ENCODE assay signal across 7 mouse cellular contexts in the genomic region with DNA sequence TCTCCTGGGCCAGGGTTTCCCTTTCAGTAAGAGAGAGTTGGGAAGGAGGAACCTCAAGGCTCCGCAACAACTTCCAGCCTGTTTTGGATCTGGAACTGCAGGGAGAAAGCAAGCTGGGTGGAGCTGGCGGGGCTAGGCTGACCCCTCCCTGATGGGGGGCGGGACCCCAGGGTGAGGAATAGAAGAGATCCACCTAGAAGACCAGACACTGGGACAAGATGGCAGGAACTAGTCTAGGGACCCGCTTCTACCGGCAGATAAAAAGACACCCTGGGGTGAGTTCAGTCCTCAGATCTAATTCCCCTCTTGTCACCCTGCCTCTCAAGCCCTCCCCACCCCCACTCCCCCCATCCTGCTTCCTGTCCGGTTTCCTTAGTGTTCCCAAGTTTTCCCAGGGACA. TPM values are rescaled to one million over a fixed set of nuclear protein-coding genes. Genes with fewer than 3 reads are reported as not detected.
DNase-seq lines count a peak whose midpoint lies in the region; ATAC-seq and TF ChIP-seq lines count a peak whose summit lies in the region.

Ndufa4l2 (plus strand) TSS at position 204 of the 400 bp plus-strand sequence.

- no peak within 1 kb of the TSS for H3ac ChIP-seq in myocyte (ENCODE audit: control insufficient read depth, insufficient read length)

- no peak for TF ChIP-seq POLR2A in myocyte (IDR thresholded peaks at IDR 0.05; ENCODE audit: insufficient read length, low read depth)

- peak within 1 kb of the TSS; percentile 100 for H3K4me2 ChIP-seq in myocyte (ENCODE audit: low read depth)

- H3K4me3 ChIP-seq in G1E (ENCODE audit: low read depth, low read length) (peak within 1 kb of the TSS; percentile 77), myocyte (peak within 1 kb of the TSS; percentile 71)

- H3K36me3 ChIP-seq in G1E (replicated peaks), result peaks cover 48% of the 10 kb centered on the region
- peaks cover 22% of the 10 kb centered on the region for H3K36me3 ChIP-seq in myocyte (ENCODE audit: control insufficient read depth, insufficient read depth)

- H3K27me3 ChIP-seq in G1E (ENCODE audit: insufficient read depth, low read length) (peaks cover 25% of the 10 kb centered on the region), myocyte (ENCODE audit: control insufficient read depth, insufficient read depth, insufficient read length) (no peaks in the 10 kb centered on the region)

- H3K4me1 ChIP-seq in G1E (ENCODE audit: insufficient read depth, low read depth, low read length), result peaks cover 99% of the 10 kb centered on the region

- DNase-seq in G1E (ENCODE audit: low spot score), result peak; percentile 70
- DNase-seq in adrenal gland, postnatal 36 days, result peak in 1 of 2 experiments; percentile 43
- peak; percentile 75 for DNase-seq in heart, adult 8-10 months (ENCODE audit: low spot score)
- peak; percentile 60 for DNase-seq in kidney, postnatal 14 days
- DNase-seq in layer of hippocampus, adult 9-10 months (ENCODE audit: low spot score), result no peak
- DNase-seq in ovary, postnatal 36 days (ENCODE audit: low spot score), result no peak

- ATAC-seq in G1E (ENCODE audit: extremely low read depth, insufficient number of reproducible peaks, low FRiP score, poor library complexity, severe bottlenecking), result no peak

- no peaks in the 10 kb centered on the region for H3K79me2 ChIP-seq in myocyte (ENCODE audit: control insufficient read depth, insufficient read depth)

- H3K9me3 ChIP-seq in G1E (replicated peaks), result no peaks in the 10 kb centered on the region

- TF ChIP-seq CTCF in G1E (IDR thresholded peaks at IDR 0.05; ENCODE audit: low read depth, low read length), result no peak

TF ChIP-seq in myocyte, 11 proteins besides CTCF, POLR2A, EP300 and RAD21:
- TF ChIP-seq CEBPB (IDR thresholded peaks at IDR 0.05; ENCODE audit: insufficient read depth, poor library complexity, severe bottlenecking) (no peak), POLR2AphosphoS2 (IDR thresholded peaks at IDR 0.05; ENCODE audit: insufficient read length, low read depth) (peak; percentile 25), E2F4 (IDR thresholded peaks at IDR 0.05; ENCODE audit: insufficient read depth) (no peak)

RNA-seq across cellular contexts. Expression of gene Ndufa4l2, which starts in this region (rescaled TPM):
- total RNA-seq in G1E (2014; fragmentation: Nextera tagmentation) (976 and 1,076 TPM in 2 replicates), G1E (2017) (238 and 262 TPM in 2 replicates)
- polyA plus RNA-seq in G1E (2012) (1,245 and 1,719 TPM in 2 replicates), myocyte (2012; fragmentation: generic; extraction: Trizol) (2.9 TPM)
- 10 to 100 TPM; 29.7 to 45.6 TPM for total RNA-seq in adrenal gland, postnatal 36 days (2021)
- 10 to 100 TPM; 17.2 to 26.5 (median 21.6) TPM for total RNA-seq in heart, adult 8-10 months (2022)

Comparison
In these comparisons a context has a peak if more than half of its experiments do, and no peak if none do; other contexts are left out.
1. RNA of gene Ndufa4l2 (total RNA-seq): 238 to 1,076 TPM in G1E; 29.7 to 45.6 TPM in adrenal gland, postnatal 36 days and 17.2 to 26.5 TPM in heart, adult 8-10 months; every median in the first group is over 4 times any median in the second.
2. RNA of gene Ndufa4l2 (polyA plus RNA-seq): 1,245 to 1,719 TPM in G1E; 2.9 TPM in myocyte (single experiment); every median in the first group is over 100 times any median in the second.
3. DNase-seq: peak in G1E (single experiment), heart, adult 8-10 months (single experiment) and kidney, postnatal 14 days (single experiment); none in layer of hippocampus, adult 9-10 months (single experiment) and ovary, postnatal 36 days (single experiment).